ENCODE assay signal across 8 mouse cellular contexts in genomic region chr17:47923678-47924382, GRCm38 (mm10). TPM values are rescaled to one million over a fixed set of nuclear protein-coding genes. Genes with fewer than 3 reads are reported as not detected.
DNase-seq lines count a peak whose midpoint lies in the region; ATAC-seq lines count a peak whose summit lies in the region.

No protein-coding gene starts in this region.

- peaks cover 21% of the 10 kb centered on the region for H3K4me1 ChIP-seq in embryonic facial prominence, embryonic 14.5 days (ENCODE audit: control insufficient read depth, insufficient read depth, low read length)
- H3K4me1 ChIP-seq in limb, embryonic 10.5 days: peaks cover 73% of the 10 kb centered on the region
- H3K4me1 ChIP-seq in midbrain, embryonic 10.5 days: peaks cover 77% of the 10 kb centered on the region
- peaks cover 37% of the 10 kb centered on the region for H3K4me1 ChIP-seq in stomach, embryonic 16.5 days (ENCODE audit: control insufficient read depth, insufficient read depth, low read length)

- peak overlapping the region; percentile 79 for H3K4me3 ChIP-seq in embryonic facial prominence, embryonic 14.5 days (ENCODE audit: low read depth, low read length)
- peak overlapping the region; percentile 95 for H3K4me3 ChIP-seq in limb, embryonic 10.5 days
- H3K4me3 ChIP-seq in midbrain, embryonic 10.5 days: peak overlapping the region; percentile 99
- peak overlapping the region; percentile 98 for H3K4me3 ChIP-seq in stomach, embryonic 16.5 days (replicated peaks; ENCODE audit: low read length)

- H3K36me3 ChIP-seq in embryonic facial prominence, embryonic 14.5 days (ENCODE audit: control insufficient read depth, insufficient read depth, low read length): 0 out of 2 replicates have a peak, but pooled peaks cover 9% of the 10 kb centered on the region
- H3K36me3 ChIP-seq in limb, embryonic 10.5 days: peaks cover 28% of the 10 kb centered on the region
- peaks cover 32% of the 10 kb centered on the region for H3K36me3 ChIP-seq in midbrain, embryonic 10.5 days
- H3K36me3 ChIP-seq in stomach, embryonic 16.5 days (ENCODE audit: control insufficient read depth, insufficient read depth, low read length): no peaks in the 10 kb centered on the region

- peak overlapping the region; percentile 94 for H3K27ac ChIP-seq in embryonic facial prominence, embryonic 14.5 days (replicated peaks; ENCODE audit: low read depth, low read length)
- H3K27ac ChIP-seq in limb, embryonic 10.5 days: peak overlapping the region; percentile 99
- peak overlapping the region; percentile 99 for H3K27ac ChIP-seq in midbrain, embryonic 10.5 days (replicated peaks)
- peak overlapping the region; percentile 97 for H3K27ac ChIP-seq in stomach, embryonic 16.5 days (ENCODE audit: low read length)

- 2% methylated on average over 18 of the region's 65 CpGs for WGBS in embryonic facial prominence, embryonic 14.5 days
- under 1% methylated on average over 65 of the region's 65 CpGs for WGBS in limb, embryonic 10.5 days
- under 1% methylated on average over 65 of the region's 65 CpGs for WGBS in midbrain, embryonic 10.5 days
- WGBS in stomach, embryonic 16.5 days: under 1% methylated on average over 63 of the region's 65 CpGs

- H3K9ac ChIP-seq in embryonic facial prominence, embryonic 14.5 days (ENCODE audit: low read depth, low read length): peak overlapping the region; percentile 86
- peak overlapping the region; percentile 99 for H3K9ac ChIP-seq in stomach, embryonic 16.5 days (ENCODE audit: low read length)

- peak overlapping the region; percentile 91 for H3K4me2 ChIP-seq in embryonic facial prominence, embryonic 14.5 days (ENCODE audit: low read depth, low read length)
- H3K4me2 ChIP-seq in stomach, embryonic 16.5 days (ENCODE audit: low read depth, low read length): peak overlapping the region; percentile 84

- H3K9me3 ChIP-seq in embryonic facial prominence, embryonic 14.5 days (ENCODE audit: control insufficient read depth, low read length): no peaks in the 10 kb centered on the region
- H3K9me3 ChIP-seq in limb, embryonic 10.5 days (replicated peaks): no peaks in the 10 kb centered on the region
- H3K9me3 ChIP-seq in midbrain, embryonic 10.5 days (replicated peaks): no peaks in the 10 kb centered on the region
- no peaks in the 10 kb centered on the region for H3K9me3 ChIP-seq in stomach, embryonic 16.5 days (replicated peaks; ENCODE audit: control insufficient read depth, low read length)

- peak; percentile 46 for ATAC-seq in embryonic facial prominence, embryonic 14.5 days (ENCODE audit: low read depth)
- peak; percentile 27; the same call in 1 of the 2 replicates for ATAC-seq in stomach, embryonic 16.5 days (ENCODE audit: insufficient read depth, low FRiP score)

- intact Hi-C loops in heart, postnatal 10 days (cut with DNase I): loop anchor here (2.0 to 5.0 kb wide), 4 partner anchors 47 to 132 kb away; no protein-coding TSS in a partner anchor

- H3K27me3 ChIP-seq in embryonic facial prominence, embryonic 14.5 days (replicated peaks; ENCODE audit: control insufficient read depth, insufficient read depth, low read length): no peaks in the 10 kb centered on the region
- H3K27me3 ChIP-seq in limb, embryonic 10.5 days (ENCODE audit: low read depth, poor library complexity, severe bottlenecking): peaks cover 43% of the 10 kb centered on the region
- H3K27me3 ChIP-seq in midbrain, embryonic 10.5 days (ENCODE audit: low read depth, poor library complexity, severe bottlenecking): peaks cover 13% of the 10 kb centered on the region; the same call in 1 of the 2 replicates
- H3K27me3 ChIP-seq in stomach, embryonic 16.5 days (ENCODE audit: control insufficient read depth, insufficient read depth, low read length): no peaks in the 10 kb centered on the region

- peak; percentile 55 for DNase-seq in 3T3-L1 (ENCODE audit: low read depth, low spot score)
- peak; percentile 74 for DNase-seq in Muller cell, postnatal 12 days (ENCODE audit: inconsistent ontology term)
- peak; percentile 64 for DNase-seq in embryonic facial prominence, embryonic 14.5 days (ENCODE audit: low spot score)
- peak; percentile 74 to 76 for DNase-seq in heart, postnatal 10 days
- DNase-seq in limb, embryonic 10.5 days (ENCODE audit: low spot score): peak; percentile 80
- DNase-seq in midbrain, embryonic 10.5 days (ENCODE audit: low spot score): peak; percentile 77
- no peak for DNase-seq in layer of hippocampus, postnatal 10 days (ENCODE audit: low spot score in 2 of 2)

RNA-seq across cellular contexts. Expression of gene Foxp4, which starts 0.6 kb away (rescaled TPM):
- polyA plus RNA-seq in embryonic facial prominence, embryonic 14.5 days (2014; fragmentation: Nextera tagmentation; extraction: Ambion mirVana): 21.0 and 22.7 TPM in 2 replicates
- total RNA-seq in heart, postnatal 10 days (2021): 10 to 100 TPM; 12.3 to 15.9 TPM
- polyA plus RNA-seq in limb, embryonic 10.5 days (2016; fragmentation: Nextera tagmentation; extraction: Ambion mirVana): 23.2 and 27.2 TPM in 2 replicates
- polyA plus RNA-seq in midbrain, embryonic 10.5 days (2016; fragmentation: Nextera tagmentation; extraction: Ambion mirVana): 21.8 and 25.5 TPM in 2 replicates
- polyA plus RNA-seq in stomach, embryonic 16.5 days (2015; fragmentation: Nextera tagmentation; extraction: Ambion mirVana): 10.5 and 13.9 TPM in 2 replicates
- total RNA-seq in layer of hippocampus, postnatal 10 days (2021): 10 to 100 TPM; 51.1 to 57.6 TPM

Comparison
In these comparisons a context has a peak if more than half of its experiments do, and no peak if none do; other contexts are left out.
1. DNase-seq: peak in 3T3-L1 (single experiment), Muller cell, postnatal 12 days (single experiment), embryonic facial prominence, embryonic 14.5 days (single experiment), heart, postnatal 10 days (2 of 2), limb, embryonic 10.5 days (single experiment) and midbrain, embryonic 10.5 days (single experiment); none in layer of hippocampus, postnatal 10 days (0 of 2).
2. Peak in every context shown above with its lines, with median percentiles within 50 percentile points of each other: H3K27ac ChIP-seq and H3K4me3 ChIP-seq.